Mouse (Mus musculus): ENCODE measurements around the gene Ctnna3. TPM values are rescaled to one million over a fixed set of nuclear protein-coding genes. Genes with fewer than 3 reads are reported as not detected.

Ctnna3 gene
- polyA plus RNA-seq, 2 experiments: 0.03 TPM; not detected in 1

GRCm38 (mm10) chr10:64243421-64243820 lies 813.5 kb downstream of the Ctnna3 start:
- TF ChIP-seq CTCF (IDR thresholded peaks at IDR 0.05; ENCODE audit: low read depth) (no peak), EP300 (IDR thresholded peaks at IDR 0.05; ENCODE audit: low read depth) (no peak)
- no peak for DNase-seq (ENCODE audit: low read depth in 3 of 3, low spot score in 3 of 3)
- Histone ChIP-seq H3K9ac (replicated peaks) (no peak overlapping the region), H3K4me1 (replicated peaks; ENCODE audit: control insufficient read depth in 2 of 2, insufficient read depth in 2 of 2, low read length in 1 of 2) (no peaks in the 10 kb centered on the region), H3K4me3 (ENCODE audit: insufficient read depth in 1 of 2, low read depth in 2 of 2, low read length in 2 of 2) (no peak overlapping the region), H3K36me3 (replicated peaks; ENCODE audit: control insufficient read depth, insufficient read depth, low read depth) (no peaks in the 10 kb centered on the region), H3K27me3 (ENCODE audit: control insufficient read depth, insufficient read depth, low read length) (no peaks in the 10 kb centered on the region), H3K4me2 (ENCODE audit: low read depth) (no peak overlapping the region), H3K27ac (no peak overlapping the region), H3K9me3 (ENCODE audit: control insufficient read depth, low read length) (no peaks in the 10 kb centered on the region)
- 71% methylated on average over 4 of the region's 4 CpGs for WGBS (ENCODE audit: insufficient replicate concordance)
- ATAC-seq (ENCODE audit: insufficient read depth): no peak

- 56% methylated on average over 4 of the region's 4 CpGs for WGBS (ENCODE audit: insufficient replicate concordance)
- TF ChIP-seq EP300 (IDR thresholded peaks at IDR 0.05; ENCODE audit: low read depth): no peak
- TF ChIP-seq CTCF (IDR thresholded peaks at IDR 0.05; ENCODE audit: low read depth): no peak
- no peak for DNase-seq (ENCODE audit: low read depth in 3 of 3, low spot score in 3 of 3)
- no peak overlapping the region for H3K4me2 ChIP-seq (ENCODE audit: low read depth)
- no peak overlapping the region for H3K27ac ChIP-seq
- no peaks in the 10 kb centered on the region for H3K36me3 ChIP-seq (replicated peaks; ENCODE audit: control insufficient read depth, insufficient read depth, low read depth)
- no peaks in the 10 kb centered on the region for H3K9me3 ChIP-seq (ENCODE audit: control insufficient read depth, low read length)
- H3K4me1 ChIP-seq (replicated peaks; ENCODE audit: control insufficient read depth in 2 of 2, insufficient read depth in 2 of 2, low read length in 1 of 2): no peaks in the 10 kb centered on the region
- H3K9ac ChIP-seq (replicated peaks): no peak overlapping the region
- ATAC-seq (ENCODE audit: insufficient read depth): no peak
- H3K4me3 ChIP-seq (ENCODE audit: insufficient read depth in 1 of 2, low read depth in 2 of 2, low read length in 2 of 2): no peak overlapping the region
- H3K27me3 ChIP-seq (ENCODE audit: control insufficient read depth, insufficient read depth, low read length): no peaks in the 10 kb centered on the region
Measured at GRCm38 (mm10) chr10:64268156-64268555, 838.3 kb downstream of the Ctnna3 start.

- WGBS (ENCODE audit: insufficient replicate concordance): 43% methylated on average over 1 of the region's 1 CpGs
- H3K9me3 ChIP-seq (ENCODE audit: control insufficient read depth, low read length): no peaks in the 10 kb centered on the region
- no peak overlapping the region for H3K4me2 ChIP-seq (ENCODE audit: low read depth)
- H3K4me1 ChIP-seq (replicated peaks; ENCODE audit: control insufficient read depth in 2 of 2, insufficient read depth in 2 of 2, low read length in 1 of 2): no peaks in the 10 kb centered on the region
- H3K4me3 ChIP-seq (ENCODE audit: insufficient read depth in 1 of 2, low read depth in 2 of 2, low read length in 2 of 2): no peak overlapping the region
- no peak overlapping the region for H3K9ac ChIP-seq (replicated peaks)
- no peaks in the 10 kb centered on the region for H3K36me3 ChIP-seq (replicated peaks; ENCODE audit: control insufficient read depth, insufficient read depth, low read depth)
- ATAC-seq (ENCODE audit: insufficient read depth): no peak
- TF ChIP-seq CTCF (IDR thresholded peaks at IDR 0.05; ENCODE audit: low read depth) (no peak), EP300 (IDR thresholded peaks at IDR 0.05; ENCODE audit: low read depth) (no peak)
- H3K27me3 ChIP-seq (ENCODE audit: control insufficient read depth, insufficient read depth, low read length): no peaks in the 10 kb centered on the region
- H3K27ac ChIP-seq: no peak overlapping the region
- no peak for DNase-seq (ENCODE audit: low read depth in 3 of 3, low spot score in 3 of 3)
Measured at GRCm38 (mm10) chr10:64275143-64275542, 845.2 kb downstream of the Ctnna3 start.

GRCm38 (mm10) chr10:64278836-64279235 lies 848.9 kb downstream of the Ctnna3 start:
- Histone ChIP-seq H3K4me2 (ENCODE audit: low read depth) (no peak overlapping the region), H3K9ac (replicated peaks) (no peak overlapping the region), H3K27ac (no peak overlapping the region), H3K27me3 (ENCODE audit: control insufficient read depth, insufficient read depth, low read length) (no peaks in the 10 kb centered on the region), H3K4me1 (replicated peaks; ENCODE audit: control insufficient read depth in 2 of 2, insufficient read depth in 2 of 2, low read length in 1 of 2) (no peaks in the 10 kb centered on the region), H3K9me3 (ENCODE audit: control insufficient read depth, low read length) (no peaks in the 10 kb centered on the region), H3K4me3 (ENCODE audit: insufficient read depth in 1 of 2, low read depth in 2 of 2, low read length in 2 of 2) (no peak overlapping the region), H3K36me3 (replicated peaks; ENCODE audit: control insufficient read depth, insufficient read depth, low read depth) (no peaks in the 10 kb centered on the region)
- DNase-seq (ENCODE audit: low read depth in 3 of 3, low spot score in 3 of 3): no peak
- WGBS (ENCODE audit: insufficient replicate concordance): 46% methylated on average over 2 of the region's 2 CpGs
- ATAC-seq (ENCODE audit: insufficient read depth): no peak
- TF ChIP-seq EP300 (IDR thresholded peaks at IDR 0.05; ENCODE audit: low read depth) (no peak), CTCF (IDR thresholded peaks at IDR 0.05; ENCODE audit: low read depth) (no peak)

- no peak overlapping the region for H3K9ac ChIP-seq (replicated peaks)
- no peak for TF ChIP-seq EP300 (IDR thresholded peaks at IDR 0.05; ENCODE audit: low read depth)
- no peak for TF ChIP-seq CTCF (IDR thresholded peaks at IDR 0.05; ENCODE audit: low read depth)
- no peak overlapping the region for H3K4me2 ChIP-seq (ENCODE audit: low read depth)
- H3K9me3 ChIP-seq (ENCODE audit: control insufficient read depth, low read length): no peaks in the 10 kb centered on the region
- no peaks in the 10 kb centered on the region for H3K27me3 ChIP-seq (ENCODE audit: control insufficient read depth, insufficient read depth, low read length)
- H3K27ac ChIP-seq: no peak overlapping the region
- H3K4me1 ChIP-seq (replicated peaks; ENCODE audit: control insufficient read depth in 2 of 2, insufficient read depth in 2 of 2, low read length in 1 of 2): no peaks in the 10 kb centered on the region
- DNase-seq (ENCODE audit: low read depth in 3 of 3, low spot score in 3 of 3) (no peak), ATAC-seq (ENCODE audit: insufficient read depth) (no peak)
- H3K36me3 ChIP-seq (replicated peaks; ENCODE audit: control insufficient read depth, insufficient read depth, low read depth): no peaks in the 10 kb centered on the region
- H3K4me3 ChIP-seq (ENCODE audit: insufficient read depth in 1 of 2, low read depth in 2 of 2, low read length in 2 of 2): no peak overlapping the region
Measured at GRCm38 (mm10) chr10:64305802-64306201, 875.9 kb downstream of the Ctnna3 start.
